Comparison of ENCODE assay signal across 9 mouse cellular contexts in the genomic region with DNA sequence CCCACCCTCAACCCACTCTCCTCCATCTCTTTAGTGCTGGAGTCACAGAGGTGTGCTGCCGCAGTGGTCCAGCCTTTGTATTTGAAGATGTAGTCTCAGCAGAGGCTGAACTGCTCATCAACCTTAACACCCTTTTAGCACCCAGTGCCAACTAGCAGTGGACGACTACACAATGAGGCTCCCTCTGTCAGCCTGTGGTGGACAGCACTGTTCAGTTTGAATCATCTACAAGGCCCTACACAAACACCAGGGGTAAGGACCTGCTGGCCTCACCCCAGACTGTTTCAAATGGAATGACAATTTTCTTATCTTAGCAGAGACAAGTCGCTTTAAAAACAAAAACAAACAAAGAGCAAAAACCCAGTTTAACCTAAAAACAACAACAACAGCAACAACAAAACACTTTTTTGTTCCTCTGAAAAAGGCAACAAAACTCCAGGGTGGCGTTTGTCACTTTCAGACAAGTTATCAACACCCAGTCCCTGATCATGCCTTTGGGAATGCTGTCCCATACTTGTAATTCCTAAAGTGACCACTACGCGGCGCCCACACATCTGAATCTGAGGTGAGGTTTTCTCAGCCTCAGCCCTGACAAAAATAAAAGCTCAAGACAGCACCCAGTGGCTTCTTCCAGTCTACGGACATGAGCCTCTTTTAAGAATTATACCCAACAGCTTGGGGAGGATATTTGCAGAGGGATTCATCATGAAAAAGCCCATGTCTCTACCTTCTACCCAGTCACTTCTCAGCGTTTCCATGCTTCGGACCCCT.
DNase-seq lines count a peak whose midpoint lies in the region; ATAC-seq lines count a peak whose summit lies in the region.
"Had no signal": no experiment of that assay in that cellular context is flagged by ENCODE, and none has a peak within 500 bp of the region (broad histone marks: within the 10 kb centered on the region; RNA-seq: fewer than 3 reads in every experiment).

No protein-coding gene starts in this region.

- H3K4me1 ChIP-seq in forebrain, embryonic 13.5 days: no peaks in the 10 kb centered on the region
- no peaks in the 10 kb centered on the region for H3K4me1 ChIP-seq in liver, embryonic 11.5 days (replicated peaks; ENCODE audit: control insufficient read depth, insufficient read depth, low read length)

- H3K36me3 ChIP-seq in forebrain, embryonic 13.5 days (ENCODE audit: poor library complexity, severe bottlenecking): no peaks in the 10 kb centered on the region
- no peaks in the 10 kb centered on the region for H3K36me3 ChIP-seq in liver, embryonic 11.5 days (ENCODE audit: control insufficient read depth, insufficient read depth, low read length)

- no peak overlapping the region for H3K9ac ChIP-seq in forebrain, embryonic 13.5 days
- H3K9ac ChIP-seq in liver, embryonic 11.5 days (ENCODE audit: low read depth, low read length): no peak overlapping the region

- H3K27me3 ChIP-seq in forebrain, embryonic 13.5 days: 0 out of 2 replicates have a peak, but pooled peaks cover 5% of the 10 kb centered on the region
- no peaks in the 10 kb centered on the region for H3K27me3 ChIP-seq in liver, embryonic 11.5 days (replicated peaks; ENCODE audit: control insufficient read depth, insufficient read depth, low read length)

- 44% methylated on average over 10 of the region's 10 CpGs for WGBS in forebrain, embryonic 13.5 days
- WGBS in liver, embryonic 11.5 days: 36% methylated on average over 10 of the region's 10 CpGs

- H3K4me3 ChIP-seq in forebrain, embryonic 13.5 days: no peak overlapping the region
- no peak overlapping the region for H3K4me3 ChIP-seq in liver, embryonic 11.5 days (ENCODE audit: low read depth, low read length)
- H3K4me3 ChIP-seq: myocyte had no signal

- no peak overlapping the region for H3K4me2 ChIP-seq in forebrain, embryonic 13.5 days
- no peak overlapping the region for H3K4me2 ChIP-seq in liver, embryonic 11.5 days

- no peak overlapping the region for H3K27ac ChIP-seq in forebrain, embryonic 13.5 days
- no peak overlapping the region for H3K27ac ChIP-seq in liver, embryonic 11.5 days (ENCODE audit: low read depth, low read length)

- DNase-seq in urinary bladder, postnatal 14 days (ENCODE audit: low spot score): peak; percentile 73
- DNase-seq in urinary bladder, adult 2 months (ENCODE audit: low spot score): no peak
- DNase-seq in cerebellum, adult 11 months: peak; percentile 56
- peak; percentile 60 for DNase-seq in kidney, adult 18-20 months
- peak; percentile 41 for DNase-seq in liver, embryonic 11.5 days (ENCODE audit: low spot score)
- peak; percentile 73 for DNase-seq in ovary, postnatal 14 days (ENCODE audit: low spot score)
- DNase-seq in B cell, adult 2 months: no peak

- ATAC-seq in forebrain, embryonic 13.5 days: peak; percentile 77
- ATAC-seq in liver, embryonic 11.5 days (replicated peaks; ENCODE audit: low FRiP score): no peak

- H3K9me3 ChIP-seq in forebrain, embryonic 13.5 days (replicated peaks): no peaks in the 10 kb centered on the region
- H3K9me3 ChIP-seq in liver, embryonic 11.5 days (ENCODE audit: control insufficient read depth, low read length): no peaks in the 10 kb centered on the region

Comparison
In these comparisons a context has a peak if more than half of its experiments do, and no peak if none do; other contexts are left out.
1. DNase-seq: peak in urinary bladder, postnatal 14 days (single experiment), cerebellum, adult 11 months (single experiment), kidney, adult 18-20 months (single experiment), liver, embryonic 11.5 days (single experiment) and ovary, postnatal 14 days (single experiment); none in urinary bladder, adult 2 months (single experiment) and B cell, adult 2 months (0 of 2).